Mouse (Mus musculus): ENCODE measurements around the gene Itpr3.

- TF ChIP-seq CTCF (IDR thresholded peaks at IDR 0.05; ENCODE audit: low read depth, low read length), result no peak
- TF ChIP-seq POLR2A (IDR thresholded peaks at IDR 0.05; ENCODE audit: insufficient read depth, low read length), result peak; percentile 63
- no peak for TF ChIP-seq EP300 (IDR thresholded peaks at IDR 0.05; ENCODE audit: insufficient read depth, low read depth, low read length)
Measured at GRCm38 (mm10) chr17:27017564-27018499, 39.3 kb upstream of the Itpr3 start.

Data from ES-Bruce4 (cell line).